In genomic region chr16:62873180-62873579, GRCm38 (mm10) we compare ENCODE assay signal across 28 mouse cellular contexts. TPM values are rescaled to one million over a fixed set of nuclear protein-coding genes. Genes with fewer than 3 reads are reported as not detected.
DNase-seq lines count a peak whose midpoint lies in the region; ATAC-seq and TF ChIP-seq lines count a peak whose summit lies in the region.
"Had no signal": no experiment of that assay in that cellular context is flagged by ENCODE, and none has a peak within 500 bp of the region (broad histone marks: within the 10 kb centered on the region; RNA-seq: fewer than 3 reads in every experiment).

No protein-coding gene starts in this region.

- H3K4me1 ChIP-seq in kidney, embryonic 14.5 days (ENCODE audit: control insufficient read depth, insufficient read depth, low read length), result no peaks in the 10 kb centered on the region; the same call in 1 of the 2 replicates
- no peaks in the 10 kb centered on the region for H3K4me1 ChIP-seq in kidney, adult 2 months (ENCODE audit: control insufficient read depth, insufficient read depth, low read length)
- no peaks in the 10 kb centered on the region for H3K4me1 ChIP-seq in midbrain, embryonic 11.5 days (ENCODE audit: control insufficient read depth, insufficient read depth, low read length)
- H3K4me1 ChIP-seq in midbrain, embryonic 15.5 days, result no peaks in the 10 kb centered on the region
- peaks cover 10% of the 10 kb centered on the region for H3K4me1 ChIP-seq in limb, embryonic 10.5 days
- no peaks in the 10 kb centered on the region; the same call in 1 of the 2 replicates for H3K4me1 ChIP-seq in neural tube, embryonic 14.5 days (ENCODE audit: control insufficient read depth, insufficient read depth, low read length)
- H3K4me1 ChIP-seq: forebrain, embryonic 12.5 days; heart, embryonic 10.5 days; hindbrain, embryonic 12.5 days had no signal

- peak; percentile 84; the same call in 1 of the 2 replicates for ATAC-seq in kidney, embryonic 14.5 days (ENCODE audit: low FRiP score, low TSS enrichment)
- no peak for ATAC-seq in midbrain, embryonic 11.5 days (ENCODE audit: low FRiP score)
- no peak for ATAC-seq in midbrain, embryonic 15.5 days (replicated peaks)
- ATAC-seq in neural tube, embryonic 14.5 days (ENCODE audit: low read depth), result peak; percentile 71
- ATAC-seq: activated CD4-positive, CD25-positive, alpha-beta regulatory T cell, adult 4 months; forebrain, embryonic 16.5 days; hindbrain, embryonic 16.5 days had no signal

- TF ChIP-seq POLR2A in kidney, adult 2 months (IDR thresholded peaks at IDR 0.05; ENCODE audit: low read depth, low read length), result no peak

- DNase-seq in kidney, adult 2 months, result no peak
- peak; percentile 53 for DNase-seq in midbrain, embryonic 11.5 days (ENCODE audit: low spot score, missing footprints)
- no peak for DNase-seq in limb, embryonic 10.5 days (ENCODE audit: low spot score)
- DNase-seq in cerebellum, postnatal 10 days, result no peak
- no peak for DNase-seq in layer of hippocampus, adult 18-20 months (ENCODE audit: low spot score in 2 of 2)
- DNase-seq: adrenal gland, adult 8-10 months; cerebellum, adult 11 months; cerebellum, adult 8-10 months; cerebellum, postnatal 25 days; gastrocnemius, postnatal 10 days; heart, adult 18-20 months; heart, postnatal 10 days; heart, postnatal 4 days had no signal

- H3K27me3 ChIP-seq in kidney, embryonic 14.5 days (ENCODE audit: control insufficient read depth, insufficient read depth, low read length), result no peaks in the 10 kb centered on the region
- H3K27me3 ChIP-seq in kidney, adult 2 months (replicated peaks; ENCODE audit: control insufficient read depth, insufficient read depth, low read length), result no peaks in the 10 kb centered on the region
- H3K27me3 ChIP-seq in midbrain, embryonic 11.5 days (ENCODE audit: control insufficient read depth, insufficient read depth, low read length), result no peaks in the 10 kb centered on the region
- no peaks in the 10 kb centered on the region for H3K27me3 ChIP-seq in midbrain, embryonic 15.5 days (replicated peaks)
- H3K27me3 ChIP-seq in limb, embryonic 10.5 days (ENCODE audit: low read depth, poor library complexity, severe bottlenecking), result no peaks in the 10 kb centered on the region
- H3K27me3 ChIP-seq in neural tube, embryonic 14.5 days (ENCODE audit: control insufficient read depth, insufficient read depth, low read length), result no peaks in the 10 kb centered on the region
- H3K27me3 ChIP-seq: CH12.LX; embryonic facial prominence, embryonic 13.5 days; forebrain, embryonic 12.5 days; hindbrain, embryonic 12.5 days; Patski had no signal

- no peaks in the 10 kb centered on the region for H3K9me3 ChIP-seq in kidney, embryonic 14.5 days (ENCODE audit: control insufficient read depth, low read length)
- H3K9me3 ChIP-seq in midbrain, embryonic 11.5 days (ENCODE audit: control insufficient read depth, low read length), result no peaks in the 10 kb centered on the region
- H3K9me3 ChIP-seq in midbrain, embryonic 15.5 days, result no peaks in the 10 kb centered on the region
- H3K9me3 ChIP-seq in limb, embryonic 10.5 days (replicated peaks), result no peaks in the 10 kb centered on the region
- no peaks in the 10 kb centered on the region for H3K9me3 ChIP-seq in neural tube, embryonic 14.5 days (ENCODE audit: control insufficient read depth, low read length)
- H3K9me3 ChIP-seq: embryonic facial prominence, embryonic 13.5 days; forebrain, embryonic 12.5 days; heart, embryonic 10.5 days; hindbrain, embryonic 12.5 days had no signal

- no peak overlapping the region; the same call in 1 of the 2 replicates for H3K27ac ChIP-seq in kidney, embryonic 14.5 days (ENCODE audit: low read depth, low read length)
- no peak overlapping the region for H3K27ac ChIP-seq in kidney, adult 2 months (ENCODE audit: insufficient read depth, low read depth, low read length)
- no peak overlapping the region for H3K27ac ChIP-seq in midbrain, embryonic 11.5 days (ENCODE audit: low read depth, low read length)
- no peak overlapping the region for H3K27ac ChIP-seq in midbrain, embryonic 15.5 days
- H3K27ac ChIP-seq in limb, embryonic 10.5 days, result peak overlapping the region; percentile 36; the same call in 1 of the 2 replicates
- H3K27ac ChIP-seq in neural tube, embryonic 14.5 days (ENCODE audit: low read depth, low read length), result no peak overlapping the region
- H3K27ac ChIP-seq: embryonic facial prominence, embryonic 13.5 days; forebrain, embryonic 12.5 days; heart, embryonic 10.5 days; hindbrain, embryonic 12.5 days had no signal

- no peak overlapping the region for H3K4me2 ChIP-seq in kidney, embryonic 14.5 days (replicated peaks; ENCODE audit: low read depth, low read length)
- no peak overlapping the region for H3K4me2 ChIP-seq in midbrain, embryonic 11.5 days
- H3K4me2 ChIP-seq in midbrain, embryonic 15.5 days, result no peak overlapping the region
- no peak overlapping the region for H3K4me2 ChIP-seq in neural tube, embryonic 14.5 days (ENCODE audit: low read depth, low read length)
- H3K4me2 ChIP-seq: embryonic facial prominence, embryonic 13.5 days; forebrain, embryonic 12.5 days; hindbrain, embryonic 12.5 days had no signal

- H3K4me3 ChIP-seq in kidney, embryonic 14.5 days (ENCODE audit: low read length), result no peak overlapping the region
- no peak overlapping the region for H3K4me3 ChIP-seq in kidney, adult 2 months (ENCODE audit: insufficient read depth, low read depth, low read length)
- no peak overlapping the region for H3K4me3 ChIP-seq in midbrain, embryonic 11.5 days (ENCODE audit: low read depth, low read length)
- no peak overlapping the region for H3K4me3 ChIP-seq in midbrain, embryonic 15.5 days
- H3K4me3 ChIP-seq in limb, embryonic 10.5 days, result no peak overlapping the region
- H3K4me3 ChIP-seq in neural tube, embryonic 14.5 days (ENCODE audit: low read depth, low read length), result no peak overlapping the region
- H3K4me3 ChIP-seq: embryonic facial prominence, embryonic 13.5 days; forebrain, embryonic 12.5 days; heart, embryonic 10.5 days; hindbrain, embryonic 12.5 days had no signal

- H3K9ac ChIP-seq in kidney, embryonic 14.5 days (ENCODE audit: low read depth, low read length), result no peak overlapping the region
- no peak overlapping the region for H3K9ac ChIP-seq in midbrain, embryonic 11.5 days (ENCODE audit: low read length)
- no peak overlapping the region for H3K9ac ChIP-seq in midbrain, embryonic 15.5 days
- no peak overlapping the region for H3K9ac ChIP-seq in neural tube, embryonic 14.5 days (replicated peaks; ENCODE audit: low read depth, low read length)
- H3K9ac ChIP-seq: embryonic facial prominence, embryonic 13.5 days; forebrain, embryonic 12.5 days; hindbrain, embryonic 12.5 days had no signal

- no peaks in the 10 kb centered on the region for H3K36me3 ChIP-seq in kidney, embryonic 14.5 days (ENCODE audit: control insufficient read depth, insufficient read depth, low read length)
- H3K36me3 ChIP-seq in kidney, adult 2 months (ENCODE audit: control insufficient read depth, insufficient read depth, low read length), result no peaks in the 10 kb centered on the region
- H3K36me3 ChIP-seq in midbrain, embryonic 11.5 days (ENCODE audit: control insufficient read depth, insufficient read depth, low read length), result no peaks in the 10 kb centered on the region
- no peaks in the 10 kb centered on the region for H3K36me3 ChIP-seq in midbrain, embryonic 15.5 days (replicated peaks)
- H3K36me3 ChIP-seq in limb, embryonic 10.5 days, result no peaks in the 10 kb centered on the region
- no peaks in the 10 kb centered on the region for H3K36me3 ChIP-seq in neural tube, embryonic 14.5 days (ENCODE audit: control insufficient read depth, insufficient read depth, low read length)
- H3K36me3 ChIP-seq: embryonic facial prominence, embryonic 13.5 days; forebrain, embryonic 12.5 days; heart, embryonic 10.5 days; hindbrain, embryonic 12.5 days had no signal

- no peak for TF ChIP-seq CTCF in kidney, adult 2 months (conservative IDR thresholded peaks at IDR 0.05; ENCODE audit: insufficient read depth, insufficient read length, low read depth, low read length)

- WGBS in kidney, embryonic 14.5 days, result 5% methylated on average over 4 of the region's 4 CpGs
- WGBS in kidney, adult 2 months, result 19% methylated on average over 4 of the region's 4 CpGs
- 73% methylated on average over 4 of the region's 4 CpGs for whole genome bisulfite sequencing in midbrain, embryonic 11.5 days
- WGBS in midbrain, embryonic 15.5 days, result 67% methylated on average over 4 of the region's 4 CpGs
- WGBS in limb, embryonic 10.5 days, result 7% methylated on average over 4 of the region's 4 CpGs
- WGBS in neural tube, embryonic 14.5 days, result 7% methylated on average over 4 of the region's 4 CpGs

RNA-seq across cellular contexts. Expression of gene Pros1, which starts 19.1 kb away (rescaled TPM):
- polyA plus RNA-seq in kidney, embryonic 14.5 days (2014; fragmentation: Nextera tagmentation; extraction: Ambion mirVana), result 12.7 and 28.9 TPM in 2 replicates
- 6.4 and 9.5 TPM in 2 replicates for polyA plus RNA-seq in kidney, adult 2 months (2012; rRNA removed)
- polyA plus RNA-seq in midbrain, embryonic 11.5 days (2014; fragmentation: Nextera tagmentation; extraction: Ambion mirVana), result 19.5 and 23.0 TPM in 2 replicates
- polyA plus RNA-seq in midbrain, embryonic 15.5 days (2015; fragmentation: Nextera tagmentation; extraction: Ambion mirVana), result 9.0 and 9.1 TPM in 2 replicates
- polyA plus RNA-seq in limb, embryonic 10.5 days (2016; fragmentation: Nextera tagmentation; extraction: Ambion mirVana), result 15.8 and 16.5 TPM in 2 replicates
- 12.2 and 16.4 TPM in 2 replicates for polyA plus RNA-seq in neural tube, embryonic 14.5 days (2014; fragmentation: Nextera tagmentation; extraction: Ambion mirVana)
- 1 to 10 TPM; 8.9 to 10.0 TPM for total RNA-seq in layer of hippocampus, adult 18-20 months (2021)

RNA-seq across cellular contexts. Expression of gene Arl13b, which starts 26.3 kb away (rescaled TPM):
- 12.4 and 19.0 TPM in 2 replicates for polyA plus RNA-seq in kidney, embryonic 14.5 days (2014; fragmentation: Nextera tagmentation; extraction: Ambion mirVana)
- polyA plus RNA-seq in kidney, adult 2 months (2012; rRNA removed), result 2.5 and 2.8 TPM in 2 replicates
- 15.2 and 17.0 TPM in 2 replicates for polyA plus RNA-seq in midbrain, embryonic 11.5 days (2014; fragmentation: Nextera tagmentation; extraction: Ambion mirVana)
- polyA plus RNA-seq in midbrain, embryonic 15.5 days (2015; fragmentation: Nextera tagmentation; extraction: Ambion mirVana), result 15.9 and 16.7 TPM in 2 replicates
- polyA plus RNA-seq in limb, embryonic 10.5 days (2016; fragmentation: Nextera tagmentation; extraction: Ambion mirVana), result 16.2 and 18.1 TPM in 2 replicates
- polyA plus RNA-seq in neural tube, embryonic 14.5 days (2014; fragmentation: Nextera tagmentation; extraction: Ambion mirVana), result 18.3 and 18.9 TPM in 2 replicates
- 10 to 100 TPM; 10.3 to 13.5 TPM for total RNA-seq in layer of hippocampus, adult 18-20 months (2021)

RNA-seq across cellular contexts. Expression of gene Stx19, which starts 58.7 kb away (rescaled TPM):
- 0.38 and 0.63 TPM in 2 replicates for polyA plus RNA-seq in kidney, embryonic 14.5 days (2014; fragmentation: Nextera tagmentation; extraction: Ambion mirVana)
- not detected in 2 replicates for polyA plus RNA-seq in kidney, adult 2 months (2012; rRNA removed)
- 0.07 and 0.37 TPM in 2 replicates for polyA plus RNA-seq in midbrain, embryonic 11.5 days (2014; fragmentation: Nextera tagmentation; extraction: Ambion mirVana)
- 0.49 and 0.50 TPM in 2 replicates for polyA plus RNA-seq in midbrain, embryonic 15.5 days (2015; fragmentation: Nextera tagmentation; extraction: Ambion mirVana)
- polyA plus RNA-seq in limb, embryonic 10.5 days (2016; fragmentation: Nextera tagmentation; extraction: Ambion mirVana), result 0.19 and 0.34 TPM in 2 replicates
- polyA plus RNA-seq in neural tube, embryonic 14.5 days (2014; fragmentation: Nextera tagmentation; extraction: Ambion mirVana), result 0.51 and 0.54 TPM in 2 replicates
- not detected for total RNA-seq in layer of hippocampus, adult 18-20 months (2021)
- total RNA-seq: adrenal gland, adult 8-10 months; adrenal gland, postnatal 36 days; CH12.LX; gastrocnemius, postnatal 10 days; gastrocnemius, postnatal 4 days; heart, adult 18-20 months; heart, postnatal 10 days; heart, postnatal 4 days had no signal
- polyA plus RNA-seq: frontal cortex, adult 2 months had no signal

Comparison
In these comparisons a context has a peak if more than half of its experiments do, and no peak if none do; other contexts are left out.
1. ATAC-seq: peak in kidney, embryonic 14.5 days (single experiment) and neural tube, embryonic 14.5 days (single experiment); none in midbrain, embryonic 11.5 days (single experiment) and midbrain, embryonic 15.5 days (single experiment).